Mouse (Mus musculus) urinary bladder, postnatal 10 days (tissue): Measurements from ENCODE around the gene Kdelr2.
"Not testable (repeated sequence)": the region's sequence is repeated elsewhere in the genome, so short reads cannot be mapped to it uniquely, and the experiment has no call there.

Source experiments
- DNase-seq: peaks from one replicate; pipeline ENCODE4 v3.0.0; 2022; ENCODE audit warnings: low spot score

The Kdelr2 gene

GRCm38 (mm10) chr5:143403221-143404147 lies at the start of gene Kdelr2:
Kdelr2 (plus strand) TSS chr5:143403838.
- peak; percentile 69 for DNase-seq

GRCm38 (mm10) chr5:143356017-143356416 lies 47.6 kb upstream of the Kdelr2 start:
- no peak for DNase-seq

DNA sequence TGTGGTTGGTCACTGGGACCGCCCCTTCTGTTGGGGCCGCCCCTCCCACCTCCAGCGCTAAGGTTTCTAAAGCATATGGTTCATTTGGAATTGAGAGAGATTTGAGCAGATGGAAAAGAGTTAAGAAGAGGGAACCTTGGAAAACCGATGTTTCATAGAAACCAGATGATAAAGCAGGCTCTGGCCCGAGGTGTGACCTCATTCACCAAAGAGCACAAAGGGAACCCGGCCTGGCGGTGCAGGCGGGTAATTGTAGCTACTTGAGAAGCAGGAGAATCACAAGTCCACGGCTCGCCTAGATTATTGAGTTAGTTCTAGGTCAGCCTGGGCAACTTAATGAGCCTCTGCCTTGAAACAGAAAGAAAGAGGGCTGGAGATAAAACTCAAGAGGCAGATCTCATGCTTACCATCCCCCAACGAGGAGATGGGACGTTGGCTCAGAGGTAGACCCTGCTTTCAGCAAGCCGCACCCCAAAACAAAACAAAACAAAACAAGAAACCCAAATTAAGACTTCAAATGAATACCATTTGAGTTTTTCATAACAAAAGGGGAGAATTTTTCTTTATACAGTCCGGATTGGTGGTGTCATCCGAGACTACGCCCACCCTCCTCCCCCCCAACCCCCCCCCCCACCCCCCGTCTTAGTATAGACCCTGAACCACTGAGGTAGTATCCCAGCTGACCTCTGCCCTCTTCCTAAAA lies 46.8 kb upstream of the Kdelr2 start, which contains the start of gene Grid2ip:
Grid2ip (plus strand) TSS at position 653 of the 703 bp plus-strand sequence.
- no peak for DNase-seq

DNA sequence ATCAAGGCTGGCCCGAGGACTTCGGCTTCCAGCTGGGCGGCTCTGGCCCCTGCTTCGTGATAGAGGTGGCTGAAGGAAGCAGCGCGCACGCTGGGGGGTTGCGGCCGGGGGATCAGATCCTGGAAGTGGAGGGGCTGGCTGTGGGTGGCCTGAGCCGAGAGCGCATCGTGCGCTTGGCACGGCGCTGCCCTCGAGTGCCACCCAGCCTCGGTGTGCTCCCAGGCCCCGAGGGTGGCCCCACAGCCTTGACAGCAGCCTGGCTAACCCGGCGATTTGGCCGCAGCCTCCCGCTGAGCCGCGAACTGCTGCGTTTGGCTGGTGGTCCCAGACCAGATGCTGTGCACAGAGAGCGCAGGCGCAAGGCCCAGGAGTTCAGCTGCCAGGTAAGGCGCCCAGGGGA lies 46.1 kb upstream of the Kdelr2 start:
- DNase-seq, result no peak

DNA sequence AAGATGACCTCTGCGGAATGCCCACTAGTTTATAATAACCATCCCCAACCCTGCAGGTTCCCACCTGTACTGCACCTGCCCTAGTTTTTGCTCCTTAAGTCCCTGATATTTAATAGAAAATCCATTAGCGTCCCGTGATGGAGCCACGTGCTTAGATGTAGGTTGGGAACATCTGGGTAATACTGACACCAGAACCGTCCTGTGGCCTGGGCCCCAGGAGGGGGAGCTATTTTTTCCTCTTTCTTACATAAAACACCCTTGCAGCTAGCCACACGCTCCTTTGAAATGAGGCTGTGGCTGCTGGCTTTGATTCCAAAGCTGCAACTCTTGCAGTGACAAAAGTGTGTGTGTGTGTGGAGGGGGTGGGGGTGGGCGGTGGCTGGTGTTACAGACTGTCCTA lies 44.4 kb upstream of the Kdelr2 start:
- no peak for DNase-seq

DNA sequence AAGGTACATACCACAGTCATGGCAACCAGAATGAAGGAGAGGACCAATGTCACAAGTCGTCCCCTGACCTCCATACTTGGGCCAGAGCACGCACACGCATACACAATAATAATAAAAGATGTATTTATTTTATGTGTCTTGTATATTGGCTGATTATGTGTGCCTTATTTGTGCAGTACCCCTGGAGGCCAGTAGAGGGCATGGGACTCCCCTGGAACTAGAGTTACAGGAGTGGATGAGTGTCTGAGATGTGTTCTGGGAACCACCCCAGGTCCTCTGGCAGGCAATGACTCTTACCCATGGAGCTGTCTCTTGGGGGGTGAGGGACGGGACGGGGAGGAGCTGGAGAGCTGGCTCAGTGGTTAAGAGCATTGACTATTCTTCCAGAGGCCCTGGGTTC lies 43.6 kb upstream of the Kdelr2 start:
- DNase-seq, result no peak

DNA sequence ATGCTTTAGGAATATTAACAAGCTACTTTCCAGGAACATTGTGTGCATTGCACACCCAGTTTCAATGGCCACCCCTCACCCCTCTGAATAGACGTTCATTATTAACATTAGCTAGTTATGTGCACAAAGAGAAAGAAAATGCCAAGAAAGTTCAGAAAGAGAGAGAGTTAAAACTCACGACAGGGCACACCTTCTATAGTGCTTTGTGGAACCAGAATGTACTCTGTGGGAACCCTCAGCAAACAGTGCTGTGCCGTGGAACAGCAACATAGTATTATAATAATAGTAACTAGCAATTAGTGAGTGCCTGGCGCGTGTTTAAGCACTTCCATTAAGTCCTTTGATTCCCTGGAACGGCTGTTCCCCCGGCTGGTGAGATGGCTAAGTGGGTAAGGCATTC lies 42.2 kb upstream of the Kdelr2 start:
- no peak for DNase-seq

GRCm38 (mm10) chr5:143363678-143364615 lies 39.7 kb upstream of the Kdelr2 start:
- DNase-seq, result no peak

DNA sequence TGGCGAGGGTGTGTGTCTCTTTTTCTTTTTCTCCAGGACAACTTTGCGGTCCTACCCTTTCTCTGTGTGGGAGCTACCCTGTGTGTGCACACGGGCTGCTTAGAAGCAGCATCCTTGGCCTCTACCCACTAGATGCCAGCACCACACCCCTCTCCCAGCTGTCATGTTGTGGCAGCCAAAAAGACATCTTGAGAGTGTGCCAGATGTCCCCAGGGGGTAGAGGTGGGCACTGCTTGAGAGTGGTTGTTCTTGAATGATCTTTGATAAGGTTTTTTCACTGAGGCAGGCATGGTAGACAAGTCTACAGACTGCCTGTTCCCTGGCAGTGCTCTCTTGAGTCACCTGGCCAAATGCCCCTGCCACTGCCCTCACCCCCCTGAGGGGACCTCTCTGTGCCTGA lies 35.7 kb upstream of the Kdelr2 start:
- no peak for DNase-seq

DNA sequence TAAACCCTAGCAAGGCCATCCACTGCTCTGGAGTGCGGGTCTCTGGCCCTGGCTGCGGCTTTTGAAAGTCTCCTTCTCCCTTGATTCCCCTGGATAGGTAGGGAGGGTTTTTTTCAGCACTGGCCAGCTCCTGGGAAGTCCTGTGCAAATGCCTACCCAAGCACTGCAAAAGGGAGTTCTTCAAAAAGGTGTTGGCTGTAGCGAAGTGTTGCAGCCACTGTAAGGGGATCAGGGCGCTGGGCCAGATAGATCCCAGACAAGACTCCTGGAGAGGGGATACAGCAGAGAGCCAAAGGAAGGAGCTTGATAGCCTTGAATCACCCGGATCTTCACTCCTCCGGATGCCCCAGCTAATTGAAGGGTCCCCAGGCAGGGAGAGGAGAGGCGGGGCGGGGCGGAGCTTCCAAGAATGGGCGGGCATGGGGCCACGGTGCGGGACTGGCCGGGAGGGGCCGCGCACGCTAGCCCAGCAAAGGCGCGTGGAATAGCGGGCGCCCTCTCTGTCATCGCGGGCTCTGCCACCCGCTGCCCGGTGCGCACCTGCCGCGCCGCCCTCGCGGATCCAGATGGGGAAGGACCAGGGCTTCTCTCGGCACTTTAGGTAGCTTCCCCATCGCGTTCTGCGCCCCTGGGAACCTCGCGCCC lies 33.9 kb upstream of the Kdelr2 start:
- no peak for DNase-seq

GRCm38 (mm10) chr5:143370416-143371145 lies 33.1 kb upstream of the Kdelr2 start:
- DNase-seq, result no peak

DNA sequence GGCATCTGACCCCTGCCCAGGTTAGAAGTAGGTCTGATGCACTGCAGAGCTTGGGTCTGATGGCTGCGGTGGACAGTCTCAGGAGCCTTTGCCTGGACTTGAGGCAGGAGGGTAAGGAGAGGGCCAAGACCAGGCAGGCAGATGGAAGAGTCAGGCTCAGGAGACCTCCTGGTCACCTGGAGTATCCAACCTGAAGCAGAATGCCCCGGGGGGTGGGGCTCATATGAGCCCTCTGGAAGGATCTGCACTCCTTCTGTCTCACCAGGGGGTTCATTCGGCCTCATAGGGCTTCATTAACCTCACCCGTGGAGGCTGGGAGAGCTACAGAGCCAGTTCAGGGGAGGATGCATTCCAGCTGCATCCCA lies 32.5 kb upstream of the Kdelr2 start:
- DNase-seq, result no peak

DNA sequence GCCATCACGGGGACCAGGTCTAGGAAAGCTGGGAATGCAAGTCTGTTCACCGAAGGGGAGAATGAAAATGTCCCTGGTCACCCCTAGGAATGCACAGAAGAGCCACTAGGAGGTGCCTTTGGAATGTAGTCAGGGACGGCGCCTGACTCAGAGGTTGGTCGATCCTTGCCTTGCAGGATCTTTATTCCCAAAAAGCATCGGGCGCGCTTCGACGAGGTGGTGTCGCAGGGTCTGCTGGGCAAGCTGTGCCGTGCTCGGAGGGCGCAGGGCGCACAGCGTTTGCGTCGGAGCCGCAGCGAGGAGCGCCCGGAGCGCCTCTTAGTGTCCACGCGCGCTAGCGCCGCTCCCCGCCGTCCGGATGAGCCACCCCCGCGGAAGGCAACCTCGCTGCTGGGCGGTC lies 30.8 kb upstream of the Kdelr2 start:
- DNase-seq, result no peak

GRCm38 (mm10) chr5:143375242-143375641 lies 28.4 kb upstream of the Kdelr2 start:
- no peak for DNase-seq

GRCm38 (mm10) chr5:143376156-143376555 lies 27.5 kb upstream of the Kdelr2 start:
- DNase-seq, result no peak

DNA sequence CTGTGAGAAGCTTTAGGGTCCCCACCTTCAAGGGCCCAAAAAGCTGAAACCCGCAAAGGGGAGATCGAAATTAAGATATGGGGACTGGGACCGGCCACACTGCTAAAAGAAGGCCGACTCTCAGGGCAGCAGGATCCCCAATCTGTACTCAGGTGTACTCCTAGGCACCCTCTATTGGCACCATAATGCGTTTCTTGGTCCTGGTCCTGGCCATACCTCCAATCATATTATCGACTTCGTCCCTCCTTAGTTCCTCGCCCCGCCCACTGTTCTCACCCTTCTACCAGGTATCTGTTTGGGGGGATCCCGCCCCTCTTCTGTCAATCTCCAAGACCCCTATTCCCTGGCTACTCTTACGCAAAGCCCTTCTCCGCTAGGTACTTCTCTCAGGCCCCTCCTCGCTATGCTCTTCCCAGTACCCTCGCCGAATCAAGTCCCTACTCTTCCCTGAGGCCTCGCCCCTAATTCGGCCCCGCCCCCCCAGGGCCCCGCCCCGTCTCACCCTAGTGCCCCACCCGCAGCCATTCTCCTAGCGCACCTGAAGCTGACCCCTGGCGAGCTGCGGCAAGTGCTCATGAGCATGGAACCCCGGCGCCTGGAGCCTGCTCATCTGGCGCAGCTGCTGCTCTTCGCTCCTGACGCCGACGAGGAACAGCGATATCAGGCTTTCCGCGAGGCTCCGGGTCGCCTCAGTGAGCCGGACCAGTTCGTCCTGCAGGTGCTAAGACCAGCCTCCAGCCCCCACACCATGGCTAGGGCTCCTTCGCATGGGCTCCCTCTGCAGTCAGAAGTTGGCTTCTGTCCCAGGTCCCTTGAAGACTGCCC lies 16.6 kb upstream of the Kdelr2 start:
- no peak for DNase-seq

DNA sequence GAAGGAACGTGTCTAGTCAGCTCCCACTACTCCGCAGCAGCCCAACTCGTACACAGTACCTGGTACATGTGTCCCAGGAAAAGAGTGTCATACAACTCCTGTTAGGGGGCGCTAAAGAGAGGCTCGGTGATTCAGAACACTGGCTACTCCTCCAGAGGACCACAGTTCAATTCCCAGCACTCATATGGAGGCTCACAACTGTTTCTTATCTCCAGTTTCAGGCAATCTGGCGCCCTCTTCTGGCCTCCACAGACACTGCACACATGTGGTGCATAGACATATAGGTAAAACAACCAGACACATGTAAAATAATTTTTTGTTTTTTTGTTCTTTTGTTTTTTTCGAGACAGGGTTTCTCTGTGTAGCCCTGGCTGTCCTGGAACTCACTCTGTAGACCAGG lies 9.5 kb upstream of the Kdelr2 start:
- no peak for DNase-seq

DNA sequence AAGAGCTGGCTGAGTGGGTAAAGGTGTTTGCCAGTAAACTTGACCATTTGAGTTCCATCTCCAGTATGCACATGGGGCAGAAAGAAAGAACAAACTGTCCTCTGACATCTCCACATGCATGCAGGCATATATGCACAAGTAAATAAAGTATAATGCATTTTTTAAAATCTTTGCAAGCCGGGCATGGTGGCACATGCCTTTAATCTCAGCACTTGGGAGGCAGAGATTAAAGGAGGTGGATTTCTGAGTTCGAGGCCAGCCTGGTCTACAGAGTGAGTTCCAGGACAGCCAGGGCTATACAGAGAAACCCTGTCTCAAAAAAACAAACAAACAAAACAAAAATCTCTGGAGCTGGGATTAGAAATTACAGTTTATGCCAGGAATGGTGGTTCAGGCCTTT lies 8.7 kb upstream of the Kdelr2 start:
- not testable (repeated sequence) for DNase-seq

- DNase-seq, result no peak
These were observed 8.0 kb upstream of the Kdelr2 start for GRCm38 (mm10) chr5:143395649-143396048.

DNA sequence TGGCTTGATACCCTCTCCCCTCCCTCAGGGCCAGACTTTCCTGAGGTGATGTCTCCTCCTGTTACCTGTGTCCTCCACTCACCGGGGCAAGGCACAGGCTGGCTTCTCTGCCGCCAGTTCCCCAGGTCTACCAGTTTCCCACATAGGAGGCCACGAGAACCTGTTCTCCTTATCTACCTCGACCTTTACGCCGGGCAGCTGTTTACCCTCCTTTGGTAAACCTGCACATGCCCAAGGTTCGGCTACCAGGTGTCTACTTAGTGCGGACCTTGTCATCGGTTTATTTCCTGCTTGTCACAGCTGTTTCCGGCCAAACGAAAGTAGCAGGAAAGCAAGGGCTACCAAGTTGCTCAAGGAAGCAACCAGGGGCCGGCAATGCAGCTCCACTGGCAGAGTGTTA lies 3.1 kb upstream of the Kdelr2 start:
- no peak for DNase-seq
